Mouse (Mus musculus): Measurements from ENCODE around the gene Prkn. TPM values are rescaled to one million over a fixed set of nuclear protein-coding genes. Genes with fewer than 3 reads are reported as not detected.

Gene Prkn
- total RNA-seq, 2 experiments from 2014 or later, result 8.7 to 9.2 TPM

- intact Hi-C loops (cut with DNase I), result no loop called here
- DNase-seq (ENCODE audit: low spot score), result no peak
These were observed 1252.8 kb downstream of the Prkn start for GRCm38 (mm10) chr17:12092901-12093564.

- intact Hi-C loops (cut with DNase I), result no loop called here
These were observed 1253.8 kb downstream of the Prkn start for GRCm38 (mm10) chr17:12094016-12094415.

GRCm38 (mm10) chr17:12094827-12095590 lies 1254.8 kb downstream of the Prkn start:
- intact Hi-C loops (cut with DNase I), result no loop called here
- no peak for DNase-seq (ENCODE audit: low spot score)

More at GRCm38 (mm10) chr17:12094016-12094415, 1253.8 kb downstream of the Prkn start:
- DNase-seq (ENCODE audit: low spot score), result no peak

- intact Hi-C loops (cut with DNase I), result no loop called here
- DNase-seq (ENCODE audit: low spot score), result no peak
These were observed 1259.2 kb downstream of the Prkn start for GRCm38 (mm10) chr17:12099415-12099814.

- DNase-seq (ENCODE audit: low spot score), result no peak
- intact Hi-C loops (cut with DNase I), result loop anchor here (5.0 kb wide), 1 partner anchor 110 kb away; no protein-coding TSS in a partner anchor
These were observed 1262.1 kb downstream of the Prkn start for GRCm38 (mm10) chr17:12102326-12102725.

- DNase-seq (ENCODE audit: low spot score), result no peak
- intact Hi-C loops (cut with DNase I), result loop anchor here (5.0 kb wide), 1 partner anchor 109 kb away; no protein-coding TSS in a partner anchor
These were observed 1263.6 kb downstream of the Prkn start for GRCm38 (mm10) chr17:12103781-12104180.

GRCm38 (mm10) chr17:12104245-12104644 lies 1264.1 kb downstream of the Prkn start:
- no peak for DNase-seq (ENCODE audit: low spot score)
- intact Hi-C loops (cut with DNase I), result loop anchor here (5.0 kb wide), 1 partner anchor 108 kb away; no protein-coding TSS in a partner anchor

GRCm38 (mm10) chr17:12104690-12105089 lies 1264.5 kb downstream of the Prkn start:
- no peak for DNase-seq (ENCODE audit: low spot score)
- intact Hi-C loops (cut with DNase I), result loop anchor here (5.0 kb wide), 1 partner anchor 108 kb away; no protein-coding TSS in a partner anchor

GRCm38 (mm10) chr17:12106255-12106654 lies 1266.1 kb downstream of the Prkn start:
- intact Hi-C loops (cut with DNase I), result no loop called here
- no peak for DNase-seq (ENCODE audit: low spot score)

Other genes with a start within 250 kb of the Prkn start
- 1 to 10 TPM; 1.1 to 1.2 TPM for gene Pacrg, start 73 bp upstream of the Prkn start, total RNA-seq (2021)

Data from heart, postnatal 25 days (tissue).